Mouse (Mus musculus) forebrain, embryonic 10.5 days (tissue): ENCODE measurements around the gene Hexim1. TPM values are rescaled to one million over a fixed set of nuclear protein-coding genes. Genes with fewer than 3 reads are reported as not detected.

ENCODE experiments used
- DNase-seq: peaks from one replicate; pipeline ENCODE4 v3.0.0-alpha.2; 2017; ENCODE audit warnings: low spot score; ENCODE audit errors: extremely low spot score
- H3K27ac ChIP-seq: fragments of 300-500 bp; sonication (generic); 2 replicates; pipeline ENCODE4 v1.5.1; 2016; ENCODE audit warnings: mild to moderate bottlenecking
- H3K27me3 ChIP-seq: fragments of 300-500 bp; sonication (generic); 2 replicates; pipeline ENCODE4 v1.6.1; 2016; ENCODE audit warnings: mild to moderate bottlenecking; ENCODE audit not compliant: poor library complexity, severe bottlenecking
- H3K36me3 ChIP-seq: fragments of 300-500 bp; sonication (generic); replicated peaks from 2 replicates; pipeline ENCODE4 v1.6.1; 2016; ENCODE audit warnings: mild to moderate bottlenecking, moderate library complexity
- H3K4me1 ChIP-seq: fragments of 300-500 bp; sonication (generic); 2 replicates; pipeline ENCODE4 v1.6.1; 2016
- H3K4me3 ChIP-seq: fragments of 300-500 bp; sonication (generic); 2 replicates; pipeline ENCODE4 v1.5.1; 2016; ENCODE audit warnings: mild to moderate bottlenecking, moderate library complexity
- H3K9me3 ChIP-seq: fragments of 300-500 bp; sonication (generic); 2 replicates; pipeline ENCODE4 v1.6.1; 2016; ENCODE audit warnings: mild to moderate bottlenecking, moderate library complexity
- WGBS: fragments of 180-500 bp; shearing (Covaris S2); methylation state at CpG from one replicate; pipeline ENCODE4 v1.1.7; 2016; 5-methylcytosine and 5-hydroxymethylcytosine counted together
- polyA plus RNA-seq: library from polyadenylated mRNA; unstranded; fragments of >200 nt; fragmentation: Nextera tagmentation; extraction: Ambion mirVana; gene quantifications from 2 replicates; pipeline ENCODE4 v1.2.1, GENCODE M21; 2016

The Hexim1 gene
- polyA plus RNA-seq, 1 experiment from 2014 or later, result 2.0 TPM

- Histone ChIP-seq H3K36me3 (peaks cover 16% of the 10 kb centered on the region), H3K4me3 (peak overlapping the region; percentile 96; the same call in 1 of the 2 replicates), H3K9me3 (no peaks in the 10 kb centered on the region), H3K27ac (peak overlapping the region; percentile 100; the same call in 1 of the 2 replicates), H3K27me3 (no peaks in the 10 kb centered on the region), H3K4me1 (peaks cover 42% of the 10 kb centered on the region)
- DNase-seq, result no peak
- 84% methylated on average over 3 of the region's 3 CpGs for WGBS
These were observed 18.2 kb downstream of the Hexim1 start for GRCm38 (mm10) chr11:103134221-103134620.

- WGBS, result 92% methylated on average over 8 of the region's 8 CpGs
These were observed 20.1 kb downstream of the Hexim1 start for GRCm38 (mm10) chr11:103136039-103136577.

DNA sequence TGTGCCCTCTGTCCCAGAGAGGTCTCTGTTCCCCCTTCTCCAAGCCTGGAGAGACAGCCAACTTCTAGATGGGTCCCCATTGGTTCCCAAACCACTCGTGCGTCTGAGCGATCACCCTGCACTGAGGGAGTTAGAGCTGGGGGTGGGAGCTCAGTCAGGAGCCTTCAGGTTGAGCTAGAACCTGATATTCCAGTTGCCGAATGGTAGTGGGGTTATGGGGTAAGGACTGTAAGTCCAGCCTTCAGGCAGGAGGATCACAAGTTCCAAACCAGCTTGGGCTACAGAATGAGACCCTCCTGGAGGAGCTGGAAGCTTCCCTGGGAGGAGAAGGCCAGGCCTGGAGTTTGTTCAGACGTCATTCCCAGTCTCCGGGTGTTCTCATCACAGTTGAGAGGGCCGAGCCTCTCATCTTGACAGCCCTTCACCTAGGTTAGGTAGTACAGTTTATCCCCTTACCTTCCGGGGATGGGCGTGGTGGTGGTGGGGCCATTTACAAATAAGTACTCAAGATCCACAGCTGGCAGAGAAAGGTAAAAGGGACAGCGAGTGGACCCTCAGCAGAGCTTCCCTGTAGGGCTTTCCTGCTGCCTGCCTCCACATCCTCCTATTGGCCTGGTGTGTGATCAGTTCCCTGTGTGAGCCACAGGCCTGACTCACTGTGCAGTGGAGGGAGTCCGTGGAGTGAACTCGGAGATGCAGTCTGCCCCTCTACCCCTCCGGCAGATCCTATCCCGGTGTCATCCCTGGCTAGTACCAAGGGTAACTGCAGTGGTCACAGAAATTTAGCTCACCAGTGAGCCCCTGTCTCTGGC is 24.1 kb downstream of the Hexim1 start:
- 83% methylated on average over 14 of the region's 14 CpGs for WGBS
- no peak for DNase-seq
- no peak overlapping the region for H3K4me3 ChIP-seq
- 0 out of 2 replicates have a peak overlapping the region, but pooled peaks have one; percentile 80 for H3K27ac ChIP-seq
- no peaks in the 10 kb centered on the region for H3K9me3 ChIP-seq
- H3K27me3 ChIP-seq, result no peaks in the 10 kb centered on the region
- peaks cover 19% of the 10 kb centered on the region for H3K36me3 ChIP-seq
- H3K4me1 ChIP-seq, result peaks cover 40% of the 10 kb centered on the region

More at GRCm38 (mm10) chr11:103136039-103136577, 20.1 kb downstream of the Hexim1 start:
- Histone ChIP-seq H3K27ac (no peak overlapping the region), H3K36me3 (peaks cover 19% of the 10 kb centered on the region), H3K4me1 (peaks cover 37% of the 10 kb centered on the region), H3K9me3 (no peaks in the 10 kb centered on the region), H3K27me3 (no peaks in the 10 kb centered on the region), H3K4me3 (no peak overlapping the region)
- no peak for DNase-seq

- H3K27me3 ChIP-seq, result no peaks in the 10 kb centered on the region
- no peak overlapping the region for H3K4me3 ChIP-seq
- peaks cover 19% of the 10 kb centered on the region for H3K36me3 ChIP-seq
- WGBS, result 58% methylated on average over 6 of the region's 6 CpGs
- peak overlapping the region; percentile 80; the same call in 1 of the 2 replicates for H3K27ac ChIP-seq
- H3K9me3 ChIP-seq, result no peaks in the 10 kb centered on the region
- DNase-seq, result no peak
- H3K4me1 ChIP-seq, result peaks cover 43% of the 10 kb centered on the region
These were observed 24.7 kb downstream of the Hexim1 start for GRCm38 (mm10) chr11:103140763-103141100.

DNA sequence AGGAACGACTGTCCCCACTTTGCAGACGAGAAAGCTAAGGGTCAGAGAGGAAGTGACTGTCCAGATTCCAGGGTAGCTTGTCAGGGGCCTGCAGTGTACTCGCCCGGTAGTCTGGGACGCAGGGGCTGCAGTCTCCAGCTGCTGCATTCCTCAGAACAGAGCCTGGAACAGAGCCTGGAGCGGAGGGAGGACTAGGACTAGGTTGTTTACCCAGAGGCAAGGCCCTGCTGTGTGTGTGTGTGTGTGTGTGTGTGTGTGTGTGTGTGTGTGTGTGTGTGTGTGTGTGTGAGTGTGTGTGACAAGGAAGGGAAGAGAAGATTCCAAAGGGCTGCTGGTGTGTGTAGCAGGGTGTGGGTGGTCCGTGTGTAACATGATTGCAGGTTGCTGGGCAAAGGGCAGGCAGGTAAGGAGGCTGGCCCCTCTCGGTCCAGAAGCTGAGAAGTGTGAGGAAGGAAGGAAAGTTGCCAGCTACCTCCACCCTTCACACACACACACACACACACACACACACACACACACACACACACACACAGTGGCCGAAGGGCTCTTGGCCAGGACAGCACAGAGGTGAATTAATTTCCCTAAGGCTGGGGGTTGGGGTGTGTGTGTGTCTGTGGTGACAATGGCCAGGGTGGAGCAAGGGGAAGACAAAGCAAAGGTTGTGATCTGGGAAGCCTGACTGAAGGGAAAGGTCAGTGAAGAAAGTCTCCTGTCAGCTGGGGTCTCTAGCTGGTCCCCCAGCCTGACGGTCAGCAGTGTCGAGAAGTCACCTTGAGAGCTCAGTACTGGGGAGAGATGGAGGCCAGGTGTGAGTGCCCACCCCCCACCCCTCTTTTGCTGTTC is 25.3 kb downstream of the Hexim1 start:
- Histone ChIP-seq H3K36me3 (peaks cover 19% of the 10 kb centered on the region), H3K4me1 (peaks cover 43% of the 10 kb centered on the region), H3K27ac (peak overlapping the region; percentile 80), H3K9me3 (no peaks in the 10 kb centered on the region), H3K27me3 (no peaks in the 10 kb centered on the region), H3K4me3 (no peak overlapping the region)
- WGBS, result 35% methylated on average over 11 of the region's 11 CpGs
- no peak for DNase-seq

- Histone ChIP-seq H3K27me3 (no peaks in the 10 kb centered on the region), H3K36me3 (peaks cover 19% of the 10 kb centered on the region), H3K9me3 (no peaks in the 10 kb centered on the region), H3K27ac (peak overlapping the region; percentile 80), H3K4me3 (peak overlapping the region; percentile 23; the same call in 1 of the 2 replicates), H3K4me1 (peaks cover 43% of the 10 kb centered on the region)
- 11% methylated on average over 1 of the region's 1 CpGs for WGBS
- DNase-seq, result no peak
These were observed 25.9 kb downstream of the Hexim1 start for GRCm38 (mm10) chr11:103141944-103142255.

- WGBS, result 28% methylated on average over 8 of the region's 8 CpGs
- peaks cover 43% of the 10 kb centered on the region for H3K4me1 ChIP-seq
- H3K4me3 ChIP-seq, result peak overlapping the region; percentile 23; the same call in 1 of the 2 replicates
- DNase-seq, result no peak
- no peaks in the 10 kb centered on the region for H3K9me3 ChIP-seq
- H3K27ac ChIP-seq, result peak overlapping the region; percentile 80
- peaks cover 19% of the 10 kb centered on the region for H3K36me3 ChIP-seq
- no peaks in the 10 kb centered on the region for H3K27me3 ChIP-seq
These were observed 26.6 kb downstream of the Hexim1 start for GRCm38 (mm10) chr11:103142441-103143182.

- no peak overlapping the region for H3K4me3 ChIP-seq
- no peaks in the 10 kb centered on the region for H3K9me3 ChIP-seq
- DNase-seq, result no peak
- peaks cover 43% of the 10 kb centered on the region for H3K4me1 ChIP-seq
- 43% methylated on average over 12 of the region's 12 CpGs for WGBS
- peaks cover 3% of the 10 kb centered on the region for H3K36me3 ChIP-seq
- H3K27me3 ChIP-seq, result no peaks in the 10 kb centered on the region
- H3K27ac ChIP-seq, result peak overlapping the region; percentile 45
These were observed 28.6 kb downstream of the Hexim1 start for GRCm38 (mm10) chr11:103144309-103145285.

GRCm38 (mm10) chr11:103146386-103146785 is 30.4 kb downstream of the Hexim1 start:
- no peak overlapping the region for H3K27ac ChIP-seq
- H3K36me3 ChIP-seq, result no peaks in the 10 kb centered on the region
- no peak for DNase-seq
- H3K4me1 ChIP-seq, result peaks cover 32% of the 10 kb centered on the region
- no peaks in the 10 kb centered on the region for H3K9me3 ChIP-seq
- 90% methylated on average over 4 of the region's 4 CpGs for WGBS
- no peaks in the 10 kb centered on the region for H3K27me3 ChIP-seq
- H3K4me3 ChIP-seq, result no peak overlapping the region

GRCm38 (mm10) chr11:103147766-103148165 is 31.7 kb downstream of the Hexim1 start:
- no peaks in the 10 kb centered on the region for H3K9me3 ChIP-seq
- WGBS, result 67% methylated on average over 4 of the region's 4 CpGs

GRCm38 (mm10) chr11:103149771-103150170 is 33.7 kb downstream of the Hexim1 start:
- Histone ChIP-seq H3K9me3 (no peaks in the 10 kb centered on the region), H3K27me3 (no peaks in the 10 kb centered on the region), H3K36me3 (no peaks in the 10 kb centered on the region), H3K4me1 (peaks cover 6% of the 10 kb centered on the region), H3K27ac (no peak overlapping the region), H3K4me3 (no peak overlapping the region)
- DNase-seq, result no peak
- 95% methylated on average over 4 of the region's 4 CpGs for WGBS

More at GRCm38 (mm10) chr11:103147766-103148165, 31.7 kb downstream of the Hexim1 start:
- Histone ChIP-seq H3K4me3 (no peak overlapping the region), H3K36me3 (no peaks in the 10 kb centered on the region), H3K27me3 (no peaks in the 10 kb centered on the region), H3K27ac (no peak overlapping the region), H3K4me1 (peaks cover 18% of the 10 kb centered on the region)
- no peak for DNase-seq
